ENCODE assay signal across 32 mouse cellular contexts in genomic region chr2:94901580-94901979, GRCm38 (mm10).
"Had no signal": no experiment of that assay in that cellular context is flagged by ENCODE, and none has a peak within 500 bp of the region (broad histone marks: within the 10 kb centered on the region; RNA-seq: fewer than 3 reads in every experiment).

No protein-coding gene starts in this region.

- H3K9ac ChIP-seq: limb, embryonic 12.5 days; limb, embryonic 13.5 days; limb, embryonic 15.5 days; liver, embryonic 12.5 days; liver, embryonic 13.5 days; liver, embryonic 14.5 days; liver, embryonic 15.5 days; liver, postnatal 0 days; lung, embryonic 14.5 days; lung, embryonic 15.5 days; midbrain, embryonic 12.5 days; midbrain, embryonic 13.5 days; midbrain, embryonic 15.5 days; neural tube, embryonic 12.5 days had no signal

- ATAC-seq: liver, embryonic 12.5 days; liver, postnatal 0 days; lung, postnatal 0 days; midbrain, embryonic 13.5 days; midbrain, embryonic 15.5 days; midbrain, embryonic 16.5 days had no signal

- H3K9me3 ChIP-seq: limb, embryonic 10.5 days; limb, embryonic 12.5 days; limb, embryonic 13.5 days; limb, embryonic 15.5 days; liver, embryonic 12.5 days; liver, embryonic 13.5 days; liver, embryonic 15.5 days; lung, embryonic 15.5 days; megakaryocyte, embryonic 14.5 days; midbrain, embryonic 10.5 days; midbrain, embryonic 12.5 days; midbrain, embryonic 13.5 days; midbrain, embryonic 15.5 days; neural tube, embryonic 12.5 days had no signal

- H3K27me3 ChIP-seq: limb, embryonic 12.5 days; limb, embryonic 13.5 days; limb, embryonic 15.5 days; liver, embryonic 12.5 days; liver, embryonic 13.5 days; liver, embryonic 15.5 days; lung, embryonic 15.5 days; megakaryocyte, embryonic 14.5 days; midbrain, embryonic 12.5 days; midbrain, embryonic 13.5 days; midbrain, embryonic 15.5 days; neural tube, embryonic 12.5 days had no signal

- DNase-seq: left cerebral cortex, postnatal 4 days; liver; liver, embryonic 13.5 days; liver, postnatal 0 days; lung, adult 18-20 months; lung, adult 2 months; lung, embryonic 14.5 days; lung, postnatal 10 days; lung, postnatal 14 days; lung, postnatal 36 days; lung, postnatal 4 days; midbrain, embryonic 14.5 days had no signal

- H3K4me3 ChIP-seq: limb, embryonic 10.5 days; limb, embryonic 12.5 days; limb, embryonic 13.5 days; limb, embryonic 15.5 days; liver, embryonic 12.5 days; liver, embryonic 13.5 days; liver, embryonic 15.5 days; lung, embryonic 15.5 days; megakaryocyte, embryonic 14.5 days; midbrain, embryonic 10.5 days; midbrain, embryonic 12.5 days; midbrain, embryonic 13.5 days; midbrain, embryonic 15.5 days; myocyte; neural tube, embryonic 12.5 days had no signal

- H3K4me2 ChIP-seq: limb, embryonic 12.5 days; limb, embryonic 13.5 days; limb, embryonic 15.5 days; liver, embryonic 11.5 days; liver, embryonic 12.5 days; liver, embryonic 13.5 days; liver, embryonic 15.5 days; lung, embryonic 14.5 days; lung, embryonic 15.5 days; midbrain, embryonic 11.5 days; midbrain, embryonic 12.5 days; midbrain, embryonic 13.5 days; midbrain, embryonic 15.5 days; neural tube, embryonic 12.5 days had no signal

- H3K36me3 ChIP-seq: limb, embryonic 10.5 days; limb, embryonic 12.5 days; limb, embryonic 13.5 days; limb, embryonic 15.5 days; liver, embryonic 12.5 days; liver, embryonic 13.5 days; liver, embryonic 15.5 days; lung, embryonic 15.5 days; midbrain, embryonic 10.5 days; midbrain, embryonic 12.5 days; midbrain, embryonic 13.5 days; midbrain, embryonic 15.5 days; neural tube, embryonic 12.5 days had no signal

- H3K4me1 ChIP-seq: limb, embryonic 10.5 days; limb, embryonic 12.5 days; limb, embryonic 13.5 days; limb, embryonic 15.5 days; liver, embryonic 12.5 days; liver, embryonic 13.5 days; liver, embryonic 15.5 days; lung, embryonic 15.5 days; megakaryocyte, embryonic 14.5 days; midbrain, embryonic 10.5 days; midbrain, embryonic 12.5 days; midbrain, embryonic 13.5 days; midbrain, embryonic 15.5 days; neural tube, embryonic 12.5 days had no signal

- H3K27ac ChIP-seq: limb, embryonic 10.5 days; limb, embryonic 12.5 days; limb, embryonic 13.5 days; limb, embryonic 15.5 days; liver, embryonic 12.5 days; liver, embryonic 13.5 days; liver, embryonic 14.5 days; liver, embryonic 15.5 days; lung, embryonic 15.5 days; macrophage; midbrain, embryonic 10.5 days; midbrain, embryonic 12.5 days; midbrain, embryonic 13.5 days; midbrain, embryonic 15.5 days; neural tube, embryonic 12.5 days had no signal
